Mouse (Mus musculus): ENCODE data around the gene Fbln1.

Fbln1 gene

DNA sequence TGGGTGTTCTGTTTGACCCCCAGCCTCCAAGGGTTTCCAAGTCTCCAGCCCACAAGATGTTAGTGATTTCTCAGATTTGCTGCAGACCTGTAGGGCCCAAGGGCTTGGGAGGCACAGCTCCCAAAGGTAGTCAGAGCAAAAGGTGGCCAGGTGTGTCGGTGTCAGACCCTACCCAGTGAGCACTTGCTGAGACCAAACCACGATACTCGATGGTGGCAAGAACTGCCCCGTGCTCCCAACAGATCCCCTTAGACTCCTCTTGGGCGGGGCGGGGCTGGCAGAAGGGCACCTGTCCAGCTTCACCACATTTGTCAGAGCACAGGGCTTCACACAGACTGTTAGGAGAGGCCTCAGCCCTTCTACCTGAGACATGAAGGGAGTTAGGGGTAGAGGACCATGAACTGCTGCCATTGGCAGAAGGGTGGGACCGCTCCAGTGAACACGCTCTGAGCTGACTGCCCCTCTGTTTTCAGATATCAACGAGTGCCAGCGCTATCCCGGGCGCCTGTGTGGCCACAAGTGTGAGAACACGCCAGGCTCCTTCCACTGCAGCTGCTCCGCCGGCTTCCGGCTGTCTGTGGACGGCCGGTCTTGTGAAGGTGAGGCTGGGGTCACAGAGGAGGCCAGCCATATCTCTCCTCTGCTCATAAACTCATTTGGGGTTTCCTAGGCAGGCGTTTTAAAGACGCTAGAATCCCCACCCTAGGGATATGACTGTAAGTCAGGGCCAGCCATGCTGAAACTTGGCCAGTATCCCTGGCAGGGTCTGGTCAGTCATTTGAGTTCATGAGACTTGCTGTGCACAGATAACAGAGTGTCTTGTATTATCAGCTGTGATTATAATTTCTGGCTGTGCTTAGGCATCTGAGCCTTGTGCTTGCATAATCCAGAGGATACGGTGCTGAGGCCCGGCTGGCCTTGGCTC, 33.3 kb downstream of the Fbln1 start:
- DNase-seq (ENCODE audit: low spot score in 2 of 2), result peak in 1 of 2 experiments; percentile 80

DNA sequence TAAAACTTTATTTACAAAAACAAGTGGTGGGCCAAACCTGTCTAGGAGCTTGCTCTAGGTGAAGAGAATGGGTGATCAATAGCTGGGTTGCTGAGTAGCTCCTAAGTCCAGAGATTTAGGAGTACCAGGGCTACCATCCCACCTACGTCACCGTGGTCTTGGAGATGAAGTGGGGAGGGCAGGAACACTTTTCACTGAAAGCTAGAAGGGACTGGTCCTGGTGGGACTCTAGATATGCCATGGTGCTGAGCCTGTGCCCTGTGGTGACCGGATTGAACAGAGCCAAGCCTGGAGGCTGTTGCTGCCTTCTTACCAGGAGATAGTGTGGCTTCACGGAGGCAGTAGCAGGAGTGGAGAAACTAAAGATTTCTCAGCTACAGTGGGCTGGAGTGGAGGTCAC, 34.3 kb downstream of the Fbln1 start:
- no peak for DNase-seq (ENCODE audit: low spot score in 2 of 2)

DNA sequence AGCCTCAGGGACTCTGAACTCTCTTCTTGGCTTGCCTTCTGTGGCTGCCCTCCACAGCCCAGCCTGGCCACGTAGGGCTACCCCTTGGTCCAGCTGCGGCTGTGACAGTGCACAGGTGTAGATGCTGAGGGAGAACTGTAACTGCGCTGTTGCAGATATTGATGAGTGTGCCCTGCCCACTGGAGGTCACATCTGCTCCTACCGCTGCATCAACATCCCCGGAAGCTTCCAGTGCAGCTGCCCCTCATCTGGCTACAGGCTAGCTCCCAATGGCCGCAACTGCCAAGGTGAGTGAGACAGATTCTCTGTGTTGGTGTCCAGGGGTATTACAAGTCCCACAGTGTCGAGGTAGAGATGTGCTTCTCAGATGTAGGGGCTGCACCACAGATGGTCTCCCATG, 36.1 kb downstream of the Fbln1 start:
- no peak for DNase-seq (ENCODE audit: low spot score in 2 of 2)

DNA sequence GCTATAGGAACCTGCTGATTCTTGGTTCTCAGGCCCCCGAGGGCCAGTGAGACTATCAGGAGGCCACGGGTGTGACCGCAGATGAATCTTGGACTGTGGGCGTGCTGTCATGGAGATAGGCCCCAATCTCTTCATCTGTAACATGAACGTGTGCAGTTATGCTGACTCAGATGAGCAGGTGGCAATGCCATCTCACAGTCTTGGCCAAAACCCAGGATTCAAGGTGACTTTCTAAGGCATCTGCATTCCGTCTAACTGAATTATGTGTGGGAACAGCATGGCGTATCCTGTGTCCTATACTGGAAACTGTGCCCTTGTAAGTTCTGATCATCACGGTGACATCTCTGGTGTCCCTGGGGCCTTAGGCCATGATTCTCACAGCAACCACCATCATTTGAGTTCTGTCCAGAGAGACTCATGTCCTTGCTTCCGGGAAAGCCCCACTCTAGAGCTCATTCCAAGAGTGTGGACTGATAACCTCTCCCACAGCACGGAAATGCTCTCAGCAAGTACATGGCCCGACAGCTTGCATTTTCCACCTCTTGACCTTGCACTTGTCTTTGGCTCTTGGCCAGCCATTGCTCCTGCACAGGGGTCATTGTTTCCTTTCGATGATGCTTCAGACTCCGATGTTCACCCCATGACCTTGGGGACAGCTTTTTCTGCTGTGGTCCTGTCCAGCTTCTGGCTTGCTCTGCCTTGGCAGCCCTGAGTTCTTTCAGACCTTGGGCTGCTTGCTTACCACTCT, 38.8 kb downstream of the Fbln1 start:
- DNase-seq (ENCODE audit: low spot score in 2 of 2), result no peak

DNA sequence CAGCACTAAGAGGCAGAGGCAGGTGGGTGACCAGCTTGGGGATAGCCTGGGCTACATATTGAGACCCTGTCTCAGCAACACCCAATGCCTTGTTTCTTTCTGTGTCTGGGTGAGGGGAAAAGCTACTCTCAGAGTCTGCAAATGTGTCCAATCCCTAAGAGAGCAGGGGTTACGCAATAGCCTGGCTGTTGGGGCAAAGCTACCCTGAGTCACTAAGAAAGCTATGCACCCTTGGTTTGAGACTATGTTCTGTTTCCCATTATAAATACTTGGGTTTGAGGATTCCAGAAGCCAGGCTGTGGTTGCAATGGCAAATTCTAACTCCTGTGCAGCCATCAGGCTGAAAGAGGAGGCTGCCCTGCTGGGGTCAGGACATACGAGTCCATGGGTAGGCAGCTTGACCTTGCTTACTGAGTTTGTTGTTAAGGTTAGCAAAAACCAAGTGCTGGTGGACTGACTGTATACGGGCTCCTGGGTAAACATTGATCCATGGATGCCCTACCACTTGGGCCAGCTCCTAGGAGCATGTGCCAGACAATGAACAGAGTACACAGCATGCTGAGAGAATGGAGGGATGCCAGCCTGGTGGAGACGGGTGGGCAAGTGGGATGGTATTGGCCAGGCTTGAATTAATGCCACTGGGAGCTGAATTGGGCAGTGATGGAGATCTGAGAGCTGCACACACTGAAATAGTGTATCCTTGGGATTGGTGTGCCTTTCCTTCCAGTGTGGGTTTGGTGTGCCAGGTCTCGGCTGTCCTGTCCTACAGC, 39.7 kb downstream of the Fbln1 start:
- peak in 1 of 2 experiments; percentile 65 for DNase-seq (ENCODE audit: low spot score in 2 of 2)

DNA sequence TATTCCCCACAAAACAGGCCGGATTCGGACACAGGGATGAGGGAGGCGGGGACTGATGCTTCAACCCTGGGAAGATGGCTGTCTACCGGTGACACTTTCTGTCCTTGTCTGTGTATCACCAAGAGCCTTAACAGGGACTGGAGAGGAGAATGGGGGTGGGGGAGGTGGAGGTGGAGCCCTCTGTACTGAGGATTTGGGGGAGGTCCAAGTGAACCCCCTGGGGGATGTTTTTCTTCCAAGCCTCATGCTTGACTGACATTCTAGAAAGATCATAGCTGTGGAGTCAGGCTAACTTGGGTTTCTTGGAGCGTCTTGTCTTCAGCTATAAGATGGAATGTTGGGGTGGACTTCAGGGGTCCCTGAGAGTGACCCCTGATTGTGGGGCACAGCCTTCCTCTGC, 40.3 kb downstream of the Fbln1 start:
- no peak for DNase-seq (ENCODE audit: low spot score in 2 of 2)

DNA sequence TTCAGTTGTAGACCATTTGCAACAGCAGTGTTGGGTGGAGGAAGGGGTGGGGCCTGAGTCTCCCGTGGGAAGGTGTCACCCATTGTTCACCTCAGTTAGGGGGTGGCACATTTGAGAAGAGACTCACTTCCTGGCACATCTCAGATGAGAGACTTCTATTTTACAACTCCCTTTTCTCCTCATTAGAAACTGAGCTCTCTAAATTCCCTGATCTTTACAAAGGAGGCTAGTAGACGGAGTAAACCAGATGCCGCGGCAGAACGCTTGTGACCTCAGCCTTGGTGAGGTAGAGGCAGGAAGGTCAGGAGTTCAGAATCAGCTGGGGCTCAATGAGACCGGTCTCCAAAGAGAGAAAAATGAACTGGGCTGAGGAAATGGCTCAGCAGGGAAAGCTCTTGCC, 41.2 kb downstream of the Fbln1 start:
- no peak for DNase-seq (ENCODE audit: low spot score in 2 of 2)

DNA sequence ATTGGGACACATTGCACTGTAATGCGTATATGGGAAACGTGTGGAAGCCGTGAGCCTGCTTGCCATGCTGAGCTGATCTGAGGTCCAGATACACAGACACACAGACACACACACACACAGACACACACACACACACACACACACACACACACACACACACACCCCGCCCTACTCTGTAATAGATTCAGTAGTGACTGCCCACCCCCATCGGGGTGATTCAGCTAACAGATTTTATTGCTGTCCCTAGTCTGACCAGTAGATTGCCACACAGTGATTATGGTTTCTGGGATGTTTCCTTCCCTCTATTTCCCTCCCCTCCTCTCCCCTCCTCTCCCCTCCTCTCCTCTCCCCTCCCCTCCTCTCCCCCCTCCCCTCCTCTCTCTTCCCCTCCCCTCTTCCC, 42.6 kb downstream of the Fbln1 start:
- DNase-seq (ENCODE audit: low spot score in 2 of 2), result peak in 1 of 2 experiments; percentile 60

DNA sequence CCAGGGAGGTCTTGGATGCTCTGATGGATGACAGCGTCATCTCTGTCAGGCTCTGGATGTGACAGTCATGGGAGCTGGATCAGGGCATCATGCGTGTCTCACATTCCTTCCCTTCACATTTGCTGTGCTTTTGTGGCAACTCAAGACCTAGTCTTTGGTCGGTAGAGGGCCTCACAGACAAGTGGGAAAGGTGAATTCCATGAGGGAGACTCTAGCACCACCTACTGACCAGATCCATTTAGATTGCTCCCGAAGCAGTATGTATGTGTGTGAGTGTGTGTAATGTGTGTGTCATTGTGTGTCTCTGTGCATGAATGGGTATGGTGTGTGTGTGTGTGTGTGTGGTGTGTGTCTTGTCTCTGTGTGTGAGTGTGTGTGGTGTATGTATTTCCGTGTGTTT, 43.5 kb downstream of the Fbln1 start:
- DNase-seq (ENCODE audit: low spot score in 2 of 2), result peak in 1 of 2 experiments; percentile 61

DNA sequence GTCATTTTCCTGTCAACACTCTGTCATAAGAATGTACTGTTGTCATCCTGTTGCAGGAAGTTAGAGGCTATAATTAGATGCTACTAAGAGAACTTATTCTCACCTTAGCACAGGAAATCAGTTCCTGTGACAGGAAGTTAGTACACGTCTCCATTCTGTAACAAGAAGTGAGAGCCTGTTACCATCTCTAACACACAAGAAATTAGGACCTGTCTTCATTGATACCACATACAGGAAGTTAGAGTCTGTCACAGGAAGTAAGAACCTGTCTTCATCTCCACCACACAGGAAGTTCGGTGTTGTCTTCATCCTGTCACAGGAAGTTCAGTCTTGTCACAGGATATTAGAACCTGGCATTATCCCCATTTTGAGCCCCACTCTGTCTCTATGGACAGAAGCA, 44.7 kb downstream of the Fbln1 start:
- DNase-seq (ENCODE audit: low spot score in 2 of 2), result no peak

DNA sequence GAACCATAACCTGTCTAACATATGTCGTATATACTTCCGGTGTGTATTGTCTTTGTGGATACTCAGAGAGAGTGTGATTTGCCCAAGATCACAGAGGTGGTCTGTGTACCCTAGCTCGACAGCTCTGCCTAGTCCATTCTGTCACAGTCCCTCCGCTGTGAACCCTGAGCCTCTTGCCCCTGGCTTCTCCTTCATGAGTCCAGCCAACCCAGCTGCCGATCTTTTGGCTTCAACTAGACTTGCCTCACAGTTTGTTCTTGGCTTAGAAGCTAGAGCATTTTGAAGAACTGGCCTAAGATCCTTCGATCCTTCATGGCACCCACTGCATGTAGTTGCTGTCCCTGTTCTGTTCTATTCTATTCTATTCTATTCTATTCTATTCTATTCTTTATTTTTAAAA, 46.7 kb downstream of the Fbln1 start:
- no peak for DNase-seq (ENCODE audit: low spot score in 2 of 2)

DNA sequence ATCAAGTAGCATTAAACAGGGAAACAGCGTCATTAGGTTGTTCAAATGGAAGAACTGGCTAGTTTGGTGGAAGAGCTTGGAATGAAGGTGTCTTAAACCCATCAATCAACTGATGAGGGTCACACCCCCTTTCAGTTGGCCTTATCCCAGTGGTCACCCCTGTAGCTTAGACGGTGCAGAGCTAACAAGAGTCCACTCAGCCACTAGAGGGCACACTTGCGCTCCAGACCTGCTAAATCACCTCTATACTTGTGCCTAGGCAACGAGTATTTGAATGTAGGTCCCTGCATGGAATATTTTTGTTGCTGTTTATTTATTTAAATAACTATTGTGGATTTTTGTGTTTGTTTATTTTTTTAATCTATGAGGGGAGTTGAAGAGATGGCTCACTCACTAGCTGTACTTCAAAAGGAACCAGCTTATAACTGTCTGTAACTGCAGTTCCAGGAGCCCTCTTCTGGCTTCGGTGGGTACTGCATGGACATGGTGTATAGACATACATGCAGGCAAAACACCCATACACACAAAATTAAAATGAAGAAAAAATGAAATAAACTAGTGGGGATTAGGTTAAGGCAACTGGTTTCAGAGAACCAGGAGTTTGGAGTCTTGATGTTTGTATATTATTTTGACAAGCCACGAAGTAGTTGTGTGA, 52.2 kb downstream of the Fbln1 start:
- DNase-seq (ENCODE audit: low spot score in 2 of 2), result peak in 1 of 2 experiments; percentile 59

DNA sequence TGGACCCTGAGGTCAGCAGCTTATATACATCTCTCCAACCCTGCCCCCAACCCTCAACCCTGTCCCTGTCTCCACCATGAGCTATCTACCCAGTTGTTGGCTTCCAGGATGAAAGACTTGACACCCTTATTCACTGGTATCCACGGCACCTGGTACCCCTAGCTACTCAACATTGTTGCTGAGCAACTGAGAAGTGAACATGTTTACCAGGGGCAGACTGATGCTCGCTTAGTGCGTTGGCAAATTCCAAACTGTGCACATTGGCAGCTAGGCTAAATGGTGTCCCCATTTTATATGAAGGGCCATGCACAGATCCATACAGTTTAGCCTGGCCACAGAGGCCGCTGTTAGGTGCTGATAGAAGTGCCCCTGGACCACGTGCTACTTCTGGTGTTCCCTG, 57.1 kb downstream of the Fbln1 start:
- DNase-seq (ENCODE audit: low spot score in 2 of 2), result no peak

DNA sequence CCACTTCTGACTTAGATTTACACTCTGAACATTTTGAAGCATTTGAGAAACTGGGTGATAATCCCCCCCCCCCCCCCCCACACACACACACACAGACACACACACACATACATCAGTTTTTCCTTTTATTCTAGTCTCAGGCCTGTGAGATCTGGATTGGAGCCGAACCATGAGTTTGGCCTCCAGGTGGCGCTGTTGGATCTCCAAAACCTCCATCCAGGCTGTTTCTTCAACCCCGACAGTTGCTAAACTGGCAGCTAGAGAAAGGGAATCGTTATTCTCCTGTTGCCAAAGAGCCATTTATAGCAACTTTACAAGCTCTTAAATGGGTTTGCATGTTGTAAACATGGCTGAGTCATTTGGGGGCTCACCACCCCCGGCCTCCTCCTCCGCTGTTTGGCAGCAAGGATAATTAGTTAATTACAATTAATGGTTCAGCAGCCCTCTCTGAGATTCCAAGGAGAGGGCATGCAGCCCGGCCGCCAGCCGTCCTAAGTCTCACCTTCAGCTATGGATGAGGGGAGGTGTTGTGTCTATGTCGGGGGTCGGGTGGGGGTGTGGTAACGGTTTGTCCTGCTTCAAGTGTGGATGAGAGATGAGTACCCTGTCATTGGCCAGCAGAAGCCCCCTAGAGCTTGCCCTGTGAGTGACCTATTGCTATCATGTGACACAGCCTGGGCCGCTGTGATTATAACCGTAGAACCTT, 61.1 kb downstream of the Fbln1 start:
- DNase-seq (ENCODE audit: low spot score in 2 of 2), result peak; percentile 76 to 88

DNA sequence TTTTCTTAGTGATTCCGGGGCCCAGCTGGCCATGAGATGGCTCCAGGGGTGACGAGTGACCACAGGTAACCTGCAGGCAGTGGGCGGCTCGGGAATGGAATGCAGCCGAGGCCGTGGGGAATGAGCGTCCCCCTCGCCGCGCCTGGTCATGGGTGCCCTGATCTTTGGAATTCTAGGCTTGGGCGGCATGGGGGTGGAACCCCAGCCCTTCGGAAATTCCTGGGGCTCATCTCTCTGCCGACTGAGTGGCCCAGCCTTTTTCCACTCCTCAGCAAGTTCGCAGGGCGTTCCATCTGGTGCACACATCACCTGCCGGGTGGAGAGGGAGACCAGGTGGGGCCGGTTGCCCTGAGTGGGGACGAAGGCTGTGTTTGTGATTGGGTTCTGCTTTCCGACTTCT, 62.1 kb downstream of the Fbln1 start:
- DNase-seq (ENCODE audit: low spot score in 2 of 2), result no peak

DNA sequence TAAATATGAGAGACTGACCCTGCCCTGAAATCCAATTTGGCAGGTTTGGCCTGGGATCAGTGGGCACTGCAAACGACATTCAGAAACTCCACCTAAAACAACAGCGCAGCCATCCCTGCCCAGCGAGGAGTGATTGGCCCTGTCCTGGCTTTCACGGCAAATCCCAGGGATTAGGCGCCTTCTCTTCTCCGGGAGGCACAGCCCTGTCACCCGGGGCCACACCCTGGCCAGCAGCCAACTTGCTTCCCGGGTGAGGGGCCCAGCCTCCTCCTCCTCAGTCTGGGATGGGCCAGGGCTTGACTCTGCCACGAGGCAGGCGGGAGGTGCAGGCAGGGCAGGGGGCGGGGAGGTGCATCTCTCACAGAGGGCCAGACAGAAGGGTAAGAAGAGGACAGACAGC, 67.2 kb downstream of the Fbln1 start:
- DNase-seq (ENCODE audit: low spot score in 2 of 2), result peak; percentile 44 to 57

DNA sequence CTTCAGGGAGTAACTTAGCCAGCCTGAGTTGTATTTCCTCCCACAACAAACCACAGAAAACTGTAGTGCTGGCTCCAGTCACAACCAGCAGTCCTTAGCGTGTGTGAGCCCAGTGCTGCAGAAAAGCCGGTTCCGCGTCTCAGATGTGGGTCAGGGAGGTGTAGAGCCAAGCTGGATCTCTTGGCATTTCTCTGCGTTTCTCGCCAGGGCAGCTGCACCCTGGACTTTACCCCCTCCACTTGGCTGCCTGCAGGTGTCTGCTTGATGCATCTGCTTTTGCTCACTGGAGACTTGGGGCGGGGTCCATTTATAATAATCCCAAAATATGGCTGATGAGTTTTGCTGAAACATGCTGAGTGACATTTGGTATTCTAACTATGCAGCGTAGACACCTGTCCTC, 71.5 kb downstream of the Fbln1 start:
- DNase-seq (ENCODE audit: low spot score in 2 of 2), result no peak

DNA sequence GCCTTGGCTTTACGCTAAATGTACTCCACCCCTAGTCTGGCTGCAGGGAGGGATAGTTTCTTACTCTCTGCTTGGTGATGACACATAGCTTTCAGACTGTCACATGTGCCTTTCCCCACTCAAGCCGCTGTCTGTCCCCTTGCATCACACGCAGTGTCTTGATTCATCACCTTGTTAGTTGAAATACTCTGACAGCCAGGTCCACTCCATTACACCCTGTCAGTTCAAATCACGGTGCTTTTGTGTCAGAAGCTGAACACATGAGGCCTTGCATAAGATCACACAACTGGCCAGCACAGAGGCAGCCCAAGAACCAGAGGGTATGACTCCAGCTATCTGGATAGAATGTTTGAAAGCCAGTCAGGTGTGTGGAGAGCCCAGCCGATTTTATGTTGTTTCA, 73.2 kb downstream of the Fbln1 start:
- no peak for DNase-seq (ENCODE audit: low spot score in 2 of 2)

DNA sequence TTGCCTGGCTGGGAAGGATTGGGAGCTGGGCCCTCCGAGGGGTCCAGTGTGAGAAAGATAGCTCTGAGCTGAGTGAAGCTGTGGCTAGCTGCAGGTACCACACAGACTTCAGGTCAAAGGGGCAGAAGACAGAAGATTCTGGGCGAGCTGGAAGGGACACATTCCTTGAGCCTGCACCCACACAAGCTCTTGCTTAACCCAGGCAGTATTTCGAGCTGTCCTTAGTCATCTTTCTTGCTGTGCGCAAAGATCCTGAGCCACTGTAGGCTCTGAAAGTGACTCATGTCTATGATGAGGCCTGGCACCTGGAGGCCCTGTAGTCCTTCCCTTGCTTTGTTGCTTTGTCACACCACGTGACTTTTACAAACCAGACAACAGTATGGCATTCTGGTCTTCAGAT, 76.3 kb downstream of the Fbln1 start:
- DNase-seq (ENCODE audit: low spot score in 2 of 2), result peak; percentile 53 to 55

DNA sequence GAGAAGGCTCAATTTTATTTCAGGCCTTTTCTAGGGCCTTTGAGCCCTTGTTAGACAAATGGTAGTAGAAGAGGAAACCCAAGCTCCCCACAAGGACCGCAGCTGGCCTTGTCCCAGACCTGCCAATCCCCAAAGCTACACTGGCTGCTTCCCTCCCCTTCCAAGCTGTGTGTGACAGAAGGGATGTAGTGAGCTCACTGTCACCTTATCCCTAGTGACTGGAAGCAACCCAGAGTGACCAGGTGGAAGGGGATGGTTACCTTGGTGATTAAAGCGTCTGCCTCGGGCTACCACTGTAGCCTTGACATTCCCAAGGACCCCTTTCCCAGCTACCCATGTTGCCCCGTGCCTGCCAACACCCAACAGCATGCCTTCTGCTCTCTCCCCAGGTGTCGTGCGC, 78.9 kb downstream of the Fbln1 start:
- DNase-seq (ENCODE audit: low spot score in 2 of 2), result no peak

DNA sequence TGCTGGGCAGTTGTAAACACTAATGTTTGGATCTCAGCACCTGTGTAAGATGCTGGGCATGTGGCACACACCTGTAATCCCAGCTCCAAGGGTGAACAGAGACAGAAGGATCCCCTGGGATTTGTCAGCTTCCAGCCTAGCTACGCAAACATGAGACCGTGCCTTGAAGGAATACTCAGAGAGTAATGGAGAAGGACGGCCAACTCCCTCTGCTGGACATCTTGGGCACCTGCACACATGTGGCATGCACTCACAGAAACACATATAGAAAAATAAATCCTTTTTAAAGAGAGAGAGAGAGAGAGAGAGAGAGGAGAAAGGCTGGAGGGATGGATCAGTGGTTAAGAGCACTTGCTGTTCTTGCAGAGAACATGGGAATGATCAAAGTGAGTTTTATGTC, 88.9 kb downstream of the Fbln1 start:
- no peak for DNase-seq (ENCODE audit: low spot score in 2 of 2)
